Mouse (Mus musculus) gastrocnemius, postnatal 4 days (tissue): ENCODE data around the gene Kcnab2. TPM values are rescaled to one million over a fixed set of nuclear protein-coding genes. Genes with fewer than 3 reads are reported as not detected.

ENCODE experiments used
- DNase-seq, 2 experiments: peaks; one replicate each; pipeline ENCODE4 v3.0.0; 2021 to 2022; ENCODE audit warnings: low spot score in 2 of 2, mixed read lengths in 2 of 2
- total RNA-seq, 2 experiments: library from RNA; stranded (reverse); gene quantifications; 2 replicates each; pipeline ENCODE4 v1.2.3; 2021

The Kcnab2 gene
- total RNA-seq, 2 experiments from 2014 or later: 5.6 to 6.1 TPM

DNA sequence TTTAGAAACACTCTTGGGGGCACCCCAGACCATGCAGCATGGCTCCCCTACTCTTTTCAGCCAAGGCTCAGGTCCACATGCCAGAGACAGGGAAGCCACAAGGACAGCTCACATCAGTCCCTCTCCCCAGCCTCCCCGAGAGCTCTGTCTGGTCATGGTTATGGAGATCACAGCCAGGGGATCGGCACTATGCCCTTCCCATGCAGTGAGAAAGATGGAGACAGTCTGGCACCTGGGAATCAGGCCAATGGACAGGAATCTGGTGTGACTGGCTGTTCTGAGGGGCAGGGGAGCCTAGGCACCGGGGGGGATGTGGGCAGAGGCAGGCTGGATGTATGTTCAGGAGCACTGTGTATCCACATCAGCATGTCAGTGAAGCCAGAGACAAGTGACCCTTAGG is 78.7 kb downstream of the Kcnab2 start:
- no peak for DNase-seq

- no peak for DNase-seq
These were observed 85.0 kb downstream of the Kcnab2 start for GRCm38 (mm10) chr4:152392627-152393026.

DNA sequence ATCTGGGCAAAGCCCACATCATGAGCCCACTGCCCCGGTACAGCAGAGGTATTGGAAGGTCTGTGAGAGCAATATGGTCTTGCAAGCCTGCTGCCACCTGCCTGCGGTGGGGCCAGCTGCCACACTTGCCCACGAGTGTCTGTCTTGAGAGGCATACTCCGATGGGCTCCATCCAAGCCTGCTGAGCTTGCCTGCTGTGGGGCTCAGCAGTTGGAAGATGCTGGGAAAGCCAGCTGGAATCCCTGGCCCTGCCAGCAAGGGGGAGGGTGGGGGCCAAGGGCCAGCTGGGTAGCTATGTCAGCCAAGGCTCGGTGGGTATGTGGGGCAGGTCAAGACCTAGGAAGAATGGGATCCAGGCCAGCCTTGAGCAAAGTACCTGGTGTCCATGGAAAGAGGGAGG is 85.5 kb downstream of the Kcnab2 start:
- DNase-seq: peak in 1 of 2 experiments; percentile 40

DNA sequence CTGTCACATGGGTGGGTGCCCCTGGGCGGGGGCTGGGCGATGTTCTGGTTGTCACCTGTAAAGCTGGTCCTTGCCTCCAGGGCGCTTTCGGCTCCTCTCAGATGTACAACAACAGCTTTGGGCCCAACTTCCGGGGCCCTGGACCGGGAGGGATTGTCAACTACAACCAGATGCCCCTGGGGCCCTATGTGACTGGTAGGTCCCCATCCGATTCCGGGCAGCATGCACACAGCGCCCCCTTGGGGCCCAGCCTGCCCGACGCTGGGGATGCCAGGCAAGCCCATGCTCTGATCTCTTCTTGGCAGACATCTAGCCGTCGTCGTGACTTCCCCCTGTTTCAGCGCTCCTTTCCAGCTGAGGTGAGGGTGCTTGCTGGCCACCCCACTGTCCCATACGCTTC is 92.0 kb downstream of the Kcnab2 start:
- DNase-seq: no peak

DNA sequence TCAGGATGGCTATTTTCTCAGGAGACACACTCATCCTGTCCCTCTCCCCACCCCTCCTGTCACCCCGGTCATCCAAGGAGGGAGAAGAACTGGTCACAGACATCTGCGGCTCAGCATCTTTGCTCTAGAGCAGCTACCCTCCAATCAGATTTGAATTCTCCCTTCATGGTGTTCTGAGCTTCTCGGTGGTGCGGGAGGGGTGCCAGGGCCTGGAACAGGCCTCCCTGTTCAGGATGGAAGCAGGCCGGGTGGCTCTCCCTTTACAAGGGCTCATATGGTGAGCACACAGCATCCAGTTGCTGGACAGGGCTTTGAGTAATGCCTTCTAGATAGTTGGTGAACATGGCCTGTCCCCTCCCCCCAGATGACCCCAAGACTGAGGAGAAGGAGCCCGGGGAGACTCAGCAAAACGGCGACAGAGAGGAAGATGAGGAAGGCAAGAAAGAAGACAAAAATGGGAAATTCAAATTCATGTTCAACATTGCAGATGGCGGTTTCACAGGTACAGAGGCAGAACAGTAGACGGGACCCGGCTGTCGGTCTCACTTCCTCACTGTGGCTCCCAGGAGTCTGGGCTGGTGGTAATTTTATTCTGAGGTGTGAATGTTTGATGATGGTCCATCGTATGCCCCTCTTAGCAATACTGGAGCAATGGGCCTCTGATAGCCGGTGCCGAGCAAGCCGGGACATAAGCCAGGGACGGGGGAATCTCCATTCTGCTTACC is 95.0 kb downstream of the Kcnab2 start:
- no peak for DNase-seq

DNA sequence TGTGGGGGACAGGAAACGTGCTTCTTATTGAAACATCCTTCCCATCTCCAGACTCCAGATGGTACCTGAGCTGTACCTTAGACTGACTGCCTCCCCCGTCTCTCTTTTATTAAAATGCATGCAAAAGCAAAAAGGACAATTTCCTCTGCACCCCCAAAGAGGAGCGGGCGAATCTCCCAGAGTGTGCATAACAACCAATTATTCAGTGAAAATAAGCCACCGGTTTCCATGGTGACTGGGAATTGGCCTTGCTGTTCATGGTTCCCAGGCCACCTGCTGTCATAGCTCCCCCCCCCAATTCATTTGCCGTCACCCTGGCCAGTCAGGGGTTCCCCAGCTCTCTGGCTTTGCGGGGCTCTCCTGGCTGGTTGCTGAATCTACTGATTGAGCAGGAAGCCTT is 112.4 kb downstream of the Kcnab2 start:
- no peak for DNase-seq

GRCm38 (mm10) chr4:152362180-152362579 is 115.5 kb downstream of the Kcnab2 start:
- no peak for DNase-seq

- DNase-seq: no peak
These were observed 116.8 kb downstream of the Kcnab2 start for GRCm38 (mm10) chr4:152360855-152361254.

GRCm38 (mm10) chr4:152359700-152360099 is 118.0 kb downstream of the Kcnab2 start:
- DNase-seq: no peak

- DNase-seq: no peak
These were observed 122.0 kb downstream of the Kcnab2 start for GRCm38 (mm10) chr4:152355672-152356071.

- no peak for DNase-seq
These were observed 123.6 kb downstream of the Kcnab2 start for GRCm38 (mm10) chr4:152353886-152354637.

DNA sequence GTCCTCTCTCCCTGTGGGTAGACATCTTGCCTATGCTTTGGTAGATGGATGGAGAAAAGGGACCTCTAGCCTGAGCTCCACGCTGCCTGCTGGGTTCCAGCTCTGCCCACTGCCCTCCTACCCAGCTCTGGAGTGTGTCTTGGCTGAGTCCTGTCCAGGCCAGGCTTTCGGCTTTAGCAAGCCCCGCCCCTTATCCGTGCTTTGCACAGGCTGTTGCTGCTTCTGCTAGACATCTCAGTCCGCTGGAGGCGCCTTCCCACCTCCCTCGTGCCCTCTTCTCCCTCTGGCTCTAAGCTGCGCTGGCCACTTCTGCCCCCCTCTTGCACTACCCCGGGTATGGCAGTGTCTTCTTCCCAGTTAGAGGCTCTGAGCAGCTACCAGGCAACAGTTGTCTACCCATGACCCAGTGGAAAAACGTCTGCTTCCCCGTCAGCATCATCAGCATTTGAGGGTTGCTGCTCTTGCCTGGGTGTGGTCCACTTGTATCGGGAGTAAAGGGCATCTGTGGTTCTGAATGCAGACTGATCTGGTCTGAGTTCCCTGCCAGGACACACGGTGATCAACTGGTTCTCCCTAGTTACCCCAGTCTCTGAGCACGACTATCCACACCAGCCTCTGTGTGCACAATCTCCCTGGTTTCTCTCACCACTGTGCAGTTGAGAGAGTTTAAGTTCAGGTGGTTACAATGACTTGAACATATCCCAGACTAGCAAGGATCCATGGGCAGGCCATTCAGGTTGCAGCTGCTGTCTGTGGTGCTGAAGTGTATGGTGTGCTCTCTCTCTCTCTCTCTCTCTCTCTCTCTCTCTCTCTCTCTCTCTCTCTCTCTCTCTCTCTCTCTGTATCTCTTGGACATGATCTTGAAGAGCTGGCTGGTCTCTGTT is 126.0 kb downstream of the Kcnab2 start:
- no peak for DNase-seq

- DNase-seq: no peak
These were observed 126.8 kb downstream of the Kcnab2 start for GRCm38 (mm10) chr4:152350722-152351421.

DNA sequence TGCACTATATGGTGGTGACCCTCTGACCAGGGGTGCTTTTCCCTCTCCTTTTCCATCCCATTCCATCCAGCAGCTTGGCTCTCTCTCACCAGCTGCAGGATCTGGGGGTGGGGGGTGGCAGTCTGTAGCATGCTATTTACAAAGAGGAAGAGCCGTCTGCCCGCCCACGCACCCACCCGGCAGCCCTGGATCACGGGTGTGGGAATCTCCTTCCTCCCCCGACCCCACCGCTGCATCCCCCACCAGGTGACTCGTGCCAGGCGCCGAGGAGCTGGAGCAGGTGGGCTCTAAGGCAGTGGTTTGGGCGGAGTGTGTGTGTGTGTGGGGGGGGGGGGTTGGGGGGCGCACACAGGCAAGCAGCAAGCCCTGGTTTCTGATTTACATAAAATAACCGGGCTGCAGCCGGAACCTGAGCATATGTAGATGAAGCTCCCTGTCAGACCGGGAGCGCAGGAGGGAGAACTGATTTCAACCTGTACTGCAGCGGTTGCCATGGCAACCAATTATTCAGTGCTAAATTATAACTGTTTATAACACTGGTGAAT is 127.8 kb downstream of the Kcnab2 start:
- DNase-seq: no peak

GRCm38 (mm10) chr4:152345120-152345889 is 132.4 kb downstream of the Kcnab2 start:
- DNase-seq: no peak

- no peak for DNase-seq
These were observed 133.0 kb downstream of the Kcnab2 start for GRCm38 (mm10) chr4:152344651-152345050.

GRCm38 (mm10) chr4:152343296-152343695 is 134.4 kb downstream of the Kcnab2 start:
- DNase-seq: no peak
